Mouse (Mus musculus) heart, adult 11 months (tissue): ENCODE results near the gene Anapc5.

Source experiments
- DNase-seq: peaks from one replicate; pipeline ENCODE4 v3.0.0; 2022

The Anapc5 gene

DNA sequence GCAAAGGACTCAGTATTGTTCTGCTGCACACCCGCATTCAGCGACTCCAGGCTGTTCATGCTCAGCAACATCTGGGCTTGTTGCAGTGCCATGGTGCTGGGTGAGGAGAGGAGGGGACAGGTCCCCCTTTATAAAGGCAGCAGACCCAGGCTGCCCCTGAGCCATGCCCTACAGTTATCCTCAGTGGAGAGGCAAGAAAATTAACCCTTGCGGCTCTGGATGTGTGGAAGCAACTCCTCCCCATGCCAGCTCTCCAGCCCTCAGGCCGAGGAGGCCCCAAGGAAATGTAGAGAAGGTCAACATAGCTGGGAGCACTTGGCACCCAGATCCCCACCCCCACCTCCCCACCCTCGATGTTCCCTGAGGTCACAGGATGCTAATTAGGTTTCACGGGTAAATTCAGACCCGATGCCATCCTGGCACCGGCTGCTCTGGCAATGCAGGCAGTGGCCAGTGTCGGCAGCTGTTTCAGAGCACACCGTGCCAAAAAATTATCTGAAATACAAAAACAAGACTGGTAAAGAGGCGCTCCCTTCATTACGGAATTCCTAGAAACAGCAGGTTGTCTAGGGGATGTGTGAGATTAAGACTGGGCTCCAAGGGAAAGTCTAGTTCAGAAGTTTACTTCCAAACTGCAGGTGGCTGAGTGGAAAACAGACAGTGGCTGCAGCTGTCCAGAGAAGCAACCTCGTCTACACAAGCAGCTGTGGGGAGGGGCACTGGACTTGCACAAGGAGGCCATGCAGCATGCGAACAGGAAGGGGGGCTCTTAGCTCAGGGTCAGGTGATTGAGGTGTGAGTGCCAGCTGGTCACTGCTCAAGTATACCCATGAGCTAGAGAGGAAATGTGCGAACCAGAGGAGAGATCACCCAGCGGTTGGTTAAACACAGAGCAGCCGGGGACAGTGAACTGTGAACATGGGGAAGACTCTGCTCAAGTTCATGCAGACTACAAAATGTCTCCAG lies 21.5 kb downstream of the Anapc5 start:
- peak; percentile 90 for DNase-seq

DNA sequence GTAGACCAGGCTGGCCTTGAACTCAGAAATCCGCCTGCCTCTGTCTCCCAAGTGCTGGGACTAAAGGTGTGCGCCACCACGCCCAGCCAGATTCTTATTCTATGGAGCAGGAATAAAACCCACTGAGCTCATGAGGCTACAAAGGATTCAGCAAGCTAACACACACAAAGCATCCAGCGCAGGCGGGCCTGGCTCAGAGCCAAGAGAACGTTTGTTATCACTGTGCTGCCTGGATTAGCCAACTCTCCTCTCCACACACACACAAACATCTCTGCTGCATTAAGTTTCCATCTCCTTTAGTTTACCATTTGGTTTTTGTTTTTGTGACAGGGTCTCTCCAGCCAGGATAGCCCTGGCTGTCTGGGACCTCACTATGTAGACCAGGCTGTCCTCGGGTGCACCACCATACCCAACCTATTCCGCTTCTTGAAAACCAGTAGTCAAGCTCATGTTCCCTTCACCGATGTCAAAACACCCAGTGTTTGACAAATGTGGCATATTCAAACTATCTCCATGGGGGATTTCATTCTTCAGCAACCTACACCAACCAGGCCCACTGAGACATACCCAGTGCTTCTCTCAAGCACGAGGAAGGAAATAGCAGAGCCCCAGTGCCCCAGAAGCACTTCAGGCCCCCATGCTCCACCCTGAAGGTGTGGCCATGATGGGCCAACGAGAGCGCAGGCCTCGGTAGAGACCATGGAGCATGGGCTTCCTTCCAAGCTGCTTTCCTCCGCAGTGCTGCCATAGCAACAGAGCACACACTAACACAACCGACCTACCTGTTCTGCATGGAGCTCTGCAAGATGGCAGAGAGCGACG lies 22.4 kb downstream of the Anapc5 start:
- peak; percentile 96 for DNase-seq

DNA sequence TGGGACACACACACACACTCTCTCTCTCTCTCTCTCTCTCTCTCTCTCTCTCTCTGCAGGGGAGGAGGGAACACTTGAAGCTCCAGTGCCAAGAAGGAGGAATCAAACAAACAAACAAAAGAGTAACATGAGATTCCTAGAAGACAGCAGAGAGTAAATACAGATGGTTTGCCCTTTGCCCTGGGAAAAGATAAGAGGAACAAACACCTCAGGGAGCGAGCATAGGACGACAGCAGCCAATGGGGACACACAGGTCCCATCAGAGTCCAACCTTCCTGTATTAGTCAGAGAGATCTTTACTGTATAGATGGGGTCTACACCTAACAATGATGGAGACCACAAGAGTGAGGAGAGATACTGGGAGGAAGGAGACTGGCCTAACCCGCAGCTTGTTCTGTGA lies 23.3 kb downstream of the Anapc5 start:
- DNase-seq: no peak

DNA sequence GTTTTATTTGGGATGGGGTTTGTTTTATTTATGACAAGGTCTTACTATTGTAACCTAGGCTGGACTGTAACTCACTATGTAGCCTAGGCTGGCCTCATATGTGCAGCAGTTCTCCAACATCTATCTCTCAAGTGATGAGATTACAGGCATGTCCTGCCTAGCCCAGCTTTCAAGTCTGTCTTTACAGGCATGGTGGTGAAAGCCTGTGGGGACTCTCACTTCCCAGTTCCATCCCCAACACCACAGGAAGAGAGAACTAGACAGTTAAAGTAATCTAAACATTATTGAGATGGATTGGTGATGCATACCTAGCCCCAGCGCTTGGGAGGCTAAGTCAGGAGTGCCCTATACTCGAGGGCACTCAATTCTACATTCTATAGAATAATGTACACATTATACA lies 32.4 kb downstream of the Anapc5 start:
- DNase-seq: no peak

DNA sequence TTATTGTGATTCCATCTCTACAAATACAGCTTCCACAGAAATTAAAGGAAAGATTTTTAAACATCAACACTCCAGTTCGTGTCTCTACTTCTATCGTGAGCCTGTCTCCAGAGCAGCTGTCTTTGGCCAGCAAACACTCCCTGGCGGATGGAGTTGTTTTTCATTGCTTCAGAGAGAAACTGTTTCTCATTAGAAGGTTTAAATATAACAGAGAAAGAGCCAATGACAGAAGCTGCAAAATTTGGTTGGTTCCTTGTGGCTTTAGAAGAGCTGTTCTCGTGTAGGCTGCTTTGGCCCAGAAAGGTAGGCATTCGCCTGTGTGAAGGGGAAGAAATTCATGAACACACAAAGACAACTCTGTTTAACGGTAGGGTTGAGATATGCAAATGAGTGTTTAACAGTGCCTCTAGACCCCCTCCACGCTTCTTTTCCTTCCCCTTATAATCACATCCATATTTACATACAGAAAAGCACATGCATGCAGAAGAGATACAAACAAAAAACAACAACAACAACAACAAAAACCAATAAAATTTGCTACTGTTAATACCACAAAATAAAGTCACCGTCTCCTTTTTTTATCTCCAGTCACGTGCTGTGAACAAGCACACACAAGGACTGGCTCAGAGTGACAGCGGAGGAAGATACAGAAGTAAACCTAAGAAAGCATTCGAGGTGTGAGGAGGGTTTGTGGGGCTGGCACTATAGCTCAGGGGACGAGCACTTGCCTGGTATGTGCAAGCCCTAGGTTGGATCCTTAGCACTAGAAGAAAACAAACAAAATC lies 34.9 kb downstream of the Anapc5 start:
- DNase-seq: no peak

DNA sequence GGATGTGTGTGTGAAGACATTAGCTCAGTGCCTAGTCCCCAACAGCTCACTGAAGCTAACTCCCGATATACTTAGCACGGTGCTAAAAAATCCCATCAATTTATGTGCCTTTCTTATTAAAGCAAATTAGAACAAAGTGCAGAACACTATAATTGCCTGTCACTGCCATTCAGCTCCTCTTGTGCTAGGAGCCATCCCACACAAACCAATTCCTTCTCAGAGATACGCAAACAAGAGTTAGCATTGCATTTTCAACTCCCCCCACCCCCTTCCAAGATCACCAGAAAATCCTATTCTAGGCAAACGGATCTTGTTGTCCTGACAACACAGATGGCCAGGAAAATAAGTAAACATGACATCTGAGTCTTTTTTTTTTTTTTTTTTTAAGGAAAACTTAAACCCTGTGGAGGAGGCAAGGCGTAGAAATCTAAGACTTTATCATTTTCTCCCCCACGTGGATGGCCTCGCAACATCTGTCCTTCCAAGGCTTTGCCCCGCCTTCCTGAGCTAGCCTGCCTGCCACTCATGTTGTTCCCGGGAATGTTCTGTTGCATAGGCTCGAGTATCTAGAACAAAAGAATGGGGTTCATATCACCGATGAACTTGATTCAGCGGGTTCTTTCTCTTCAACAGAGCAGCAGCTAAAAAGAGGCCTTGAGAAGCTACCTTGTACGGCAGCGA lies 37.3 kb downstream of the Anapc5 start:
- no peak for DNase-seq

DNA sequence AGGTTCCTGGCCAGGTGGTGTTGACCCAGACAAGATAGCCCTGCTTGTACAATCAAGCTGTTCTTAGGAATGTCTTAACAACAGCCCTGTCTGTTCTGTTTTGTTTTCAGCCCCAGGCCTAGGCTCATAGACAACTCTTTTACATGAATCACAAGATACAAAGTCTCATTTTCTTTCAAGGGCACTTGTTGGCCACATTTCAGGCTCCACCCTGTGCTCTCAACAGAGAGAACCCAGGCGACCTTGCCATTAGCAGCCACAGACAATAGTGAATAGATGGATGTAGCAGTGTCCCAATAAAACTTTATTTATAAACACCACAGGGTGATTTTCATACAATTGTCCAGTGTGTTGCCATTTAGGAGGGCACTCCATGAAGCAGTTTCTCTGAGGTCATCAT lies 39.1 kb downstream of the Anapc5 start:
- no peak for DNase-seq

DNA sequence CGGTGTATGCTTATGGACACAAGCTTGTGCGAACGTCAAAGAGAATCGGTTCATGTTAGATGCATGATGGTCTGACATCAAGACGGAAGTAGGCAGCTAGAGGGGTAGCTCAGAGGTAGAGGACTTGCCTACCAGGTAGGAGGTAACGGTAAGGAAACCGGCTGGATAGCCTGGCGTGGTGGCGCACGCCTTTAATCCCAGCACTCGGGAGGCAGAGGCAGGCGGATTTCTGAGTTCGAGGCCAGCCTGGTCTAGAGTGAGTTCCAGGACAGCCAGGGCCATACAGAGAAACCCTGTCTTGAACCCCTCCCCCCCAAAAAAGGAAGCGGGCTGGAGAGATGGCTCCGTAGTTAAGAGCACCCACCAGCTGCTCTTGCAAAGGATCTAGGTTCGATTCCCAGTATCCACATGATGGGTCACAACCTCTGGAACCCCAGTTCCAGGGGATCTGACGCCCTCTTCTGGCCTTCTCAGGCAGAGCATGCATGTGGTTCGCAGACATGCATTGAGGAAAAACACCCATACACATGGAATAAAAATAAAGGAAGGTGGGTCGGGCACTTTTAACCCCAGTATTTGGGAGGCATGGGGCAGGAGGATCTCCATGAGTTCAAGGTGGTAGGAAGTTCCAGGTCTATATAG lies 40.2 kb downstream of the Anapc5 start:
- DNase-seq: peak; percentile 92

DNA sequence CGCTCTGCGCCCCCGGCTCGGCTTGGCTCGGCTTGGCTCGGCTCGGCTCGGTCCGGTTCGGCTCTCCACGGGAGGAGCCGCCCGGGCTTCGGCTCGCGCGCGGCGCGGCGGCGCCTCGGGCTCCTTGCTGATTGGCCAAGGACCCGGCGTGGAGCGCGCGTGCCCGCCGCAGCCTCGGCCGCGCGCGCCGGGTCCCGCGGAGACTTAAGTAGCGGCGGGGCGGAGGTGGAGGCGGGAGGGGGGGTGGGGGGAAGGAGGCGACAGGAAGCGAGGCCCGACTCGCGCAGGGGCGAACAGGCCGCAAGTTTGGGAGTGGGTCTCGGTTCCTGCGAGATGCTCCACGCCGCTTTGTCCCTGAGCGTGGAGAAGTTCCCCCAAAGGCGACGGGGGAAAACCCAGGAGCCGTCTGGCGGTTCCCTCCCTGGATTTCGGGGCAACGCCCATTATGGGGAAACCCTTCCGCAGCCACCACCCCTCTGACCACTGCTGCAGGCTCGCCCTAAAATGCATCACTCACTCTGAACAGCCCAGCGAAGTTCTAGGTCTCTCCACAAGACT lies 41.8 kb downstream of the Anapc5 start, which contains the start of gene Camkk2:
Gene Camkk2, minus strand, starts transcription at position 133 of the 558 bp plus-strand sequence.
- peak; percentile 99 for DNase-seq

DNA sequence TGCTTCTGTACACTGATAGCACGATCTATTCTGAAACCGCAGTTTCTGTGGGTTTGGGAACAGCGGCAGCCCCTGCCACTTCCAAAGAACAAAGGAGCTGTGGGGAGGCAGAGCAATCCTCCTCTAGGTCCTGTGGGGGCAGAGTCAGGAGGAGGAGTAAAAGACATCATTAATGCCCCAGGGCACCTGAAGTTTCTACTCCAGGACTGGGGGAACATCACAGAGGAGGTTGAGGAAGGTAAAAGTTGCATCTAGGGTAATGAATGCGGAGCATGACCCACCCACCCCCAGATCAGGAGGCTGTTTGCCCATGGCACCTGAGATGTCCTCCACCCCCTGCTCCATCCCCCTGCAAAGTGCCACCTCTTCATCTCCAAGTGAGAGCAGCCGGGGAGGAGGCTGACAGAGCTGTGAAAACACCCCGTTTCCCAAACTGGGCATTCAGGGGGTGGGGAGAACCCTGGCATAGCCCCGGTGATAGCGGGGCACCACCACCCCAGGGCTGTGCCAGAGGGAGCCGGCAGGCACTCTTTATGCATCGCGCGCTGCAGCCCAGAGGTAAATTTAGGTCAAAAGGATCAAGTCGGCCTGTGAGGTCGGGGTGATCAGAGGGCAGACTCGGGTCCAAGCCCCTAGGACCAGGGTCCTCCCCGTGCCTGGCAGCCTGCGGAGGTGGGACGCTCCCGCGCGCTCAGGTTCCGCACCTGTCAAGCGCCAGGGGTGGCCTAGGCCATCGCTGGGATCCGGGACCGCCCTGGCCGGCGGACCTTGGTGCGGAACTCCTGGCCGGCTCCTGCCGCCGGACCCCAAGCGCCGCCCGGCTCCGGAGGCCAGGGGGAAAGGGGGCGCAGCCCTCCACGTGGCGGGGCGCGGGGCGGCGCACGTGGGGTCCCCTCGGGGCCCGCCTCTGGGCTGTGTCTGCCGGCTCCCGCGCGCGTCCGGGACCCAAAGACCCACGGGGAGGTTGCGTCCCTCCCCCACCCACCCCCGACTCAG lies 42.6 kb downstream of the Anapc5 start:
- DNase-seq: peak; percentile 96

DNA sequence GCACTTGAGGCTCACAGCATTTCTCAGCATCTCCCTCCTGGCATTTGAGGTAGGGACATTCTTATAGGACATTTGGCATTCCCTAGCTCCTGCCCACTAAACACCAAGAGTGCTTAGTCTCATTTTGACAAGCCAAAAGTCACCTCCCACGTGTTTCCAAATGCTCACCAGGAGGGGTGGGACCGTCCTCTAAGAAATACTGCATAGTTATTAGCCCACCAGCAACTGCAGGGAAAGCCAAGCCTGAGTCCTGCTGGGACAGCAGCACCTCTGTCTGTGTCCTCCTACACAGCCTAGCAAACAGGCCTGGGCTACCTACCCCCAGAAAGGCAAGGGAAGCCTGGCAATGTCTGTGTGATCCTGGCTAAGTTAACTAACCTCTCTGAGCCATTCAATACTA lies 43.8 kb downstream of the Anapc5 start:
- DNase-seq: no peak

DNA sequence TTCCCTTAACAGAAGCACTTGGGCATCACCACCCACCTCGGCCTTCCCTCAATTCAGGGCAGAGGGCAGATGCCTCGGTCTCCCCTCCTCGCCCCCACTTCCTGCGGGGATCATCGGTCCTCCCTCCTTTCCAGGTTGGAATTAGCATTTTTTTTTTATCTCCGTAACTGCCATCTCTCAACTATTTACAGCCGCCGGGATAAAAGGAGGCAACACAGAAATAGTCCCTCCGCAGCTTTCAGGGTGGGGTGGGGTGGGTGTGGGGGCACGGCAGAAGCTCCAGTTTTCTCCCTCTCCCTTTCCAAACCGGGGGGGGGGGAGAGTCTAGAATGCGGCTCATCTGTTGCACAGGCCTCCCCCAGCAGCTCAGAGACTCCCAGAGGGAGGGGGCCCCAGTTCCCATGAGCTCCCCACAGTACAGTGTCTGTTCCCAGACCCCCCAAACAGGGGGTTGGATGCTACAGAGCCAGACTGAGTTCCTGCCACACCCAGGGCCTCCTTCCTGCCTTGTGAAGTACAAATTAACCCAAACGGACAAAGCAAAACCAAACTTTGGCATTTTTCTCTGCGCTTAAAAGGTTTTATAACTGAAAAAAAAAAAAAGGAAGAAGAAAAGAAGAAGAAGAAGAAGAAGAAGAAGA lies 45.4 kb downstream of the Anapc5 start:
- DNase-seq: no peak

DNA sequence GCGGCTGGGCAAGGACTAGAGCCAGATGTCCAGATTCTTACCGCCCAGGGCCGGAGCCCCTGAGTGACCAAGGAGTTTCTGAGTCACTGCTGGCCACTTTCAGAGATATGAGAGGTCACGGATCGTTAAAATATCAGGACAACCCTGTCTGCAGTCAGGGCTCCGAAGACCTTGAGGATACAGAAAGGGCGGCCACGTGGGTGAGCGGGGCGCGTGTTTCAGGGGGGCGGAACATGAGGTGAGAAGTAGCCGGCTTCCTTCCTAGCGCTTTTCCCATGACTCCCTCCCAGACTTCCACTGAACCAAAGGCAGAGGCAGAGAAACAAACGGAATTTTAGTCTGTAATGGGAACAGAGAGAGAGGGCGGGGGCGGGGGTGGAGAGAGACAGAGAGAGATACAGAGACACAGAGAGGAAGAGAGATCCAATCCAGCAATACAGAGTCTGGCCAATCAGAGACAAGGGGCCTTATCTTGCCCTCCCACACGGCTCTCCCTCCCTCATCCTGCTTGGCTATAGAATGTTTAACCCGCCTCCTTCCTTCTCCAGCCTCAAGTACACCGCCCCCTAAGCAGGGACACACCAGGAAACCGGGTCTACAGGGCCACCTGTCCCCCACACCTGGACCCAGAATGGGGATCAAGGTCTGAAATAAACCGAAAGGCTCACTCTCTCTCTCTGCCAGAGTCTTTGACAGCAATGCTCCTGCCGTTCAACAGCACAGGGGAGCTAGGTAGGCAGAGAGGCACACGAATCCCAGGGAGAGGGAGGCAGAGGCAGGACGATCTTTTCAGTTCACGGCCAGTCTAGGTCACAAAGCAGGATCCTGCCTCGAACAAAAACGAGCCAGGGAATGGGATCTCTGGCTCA lies 46.2 kb downstream of the Anapc5 start:
- DNase-seq: peak; percentile 96

DNA sequence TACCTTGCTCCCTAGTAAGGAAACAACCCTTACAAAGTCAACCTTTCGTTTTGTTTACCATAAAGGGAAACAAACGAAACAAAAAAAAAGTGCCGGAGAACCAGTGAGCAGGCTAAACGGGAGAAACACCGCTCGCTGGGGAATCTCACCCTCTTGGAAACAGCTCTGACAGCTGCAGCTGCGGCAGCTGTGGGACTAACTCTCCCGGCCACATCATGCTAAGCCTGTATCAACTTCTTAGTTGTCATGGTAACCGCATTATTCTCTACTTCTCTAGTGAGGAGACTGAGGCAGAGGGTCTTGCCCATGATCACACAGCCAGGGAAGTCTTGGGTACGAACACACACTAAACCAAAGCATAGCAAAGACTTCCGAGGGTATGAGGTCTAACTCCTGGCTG lies 47.4 kb downstream of the Anapc5 start:
- no peak for DNase-seq

DNA sequence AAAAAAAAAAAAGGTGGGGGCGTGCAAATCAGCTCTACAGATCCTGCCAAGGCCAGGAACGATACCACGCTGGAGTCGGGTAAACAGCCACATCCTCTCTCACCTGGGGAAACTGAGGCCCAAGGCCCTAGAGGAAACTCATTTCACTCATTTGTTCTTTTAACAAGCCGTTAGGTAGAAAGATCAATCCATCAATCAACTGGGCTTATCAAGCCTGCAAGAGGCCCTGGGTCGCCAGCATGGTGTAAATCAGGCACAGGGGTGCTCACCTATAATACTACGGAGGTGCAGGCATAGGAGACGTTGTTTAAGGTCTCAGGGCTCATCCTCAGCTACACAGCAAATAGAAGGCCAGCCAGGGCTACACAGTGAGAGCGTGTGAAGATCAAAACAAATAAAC lies 49.7 kb downstream of the Anapc5 start:
- DNase-seq: peak; percentile 92

DNA sequence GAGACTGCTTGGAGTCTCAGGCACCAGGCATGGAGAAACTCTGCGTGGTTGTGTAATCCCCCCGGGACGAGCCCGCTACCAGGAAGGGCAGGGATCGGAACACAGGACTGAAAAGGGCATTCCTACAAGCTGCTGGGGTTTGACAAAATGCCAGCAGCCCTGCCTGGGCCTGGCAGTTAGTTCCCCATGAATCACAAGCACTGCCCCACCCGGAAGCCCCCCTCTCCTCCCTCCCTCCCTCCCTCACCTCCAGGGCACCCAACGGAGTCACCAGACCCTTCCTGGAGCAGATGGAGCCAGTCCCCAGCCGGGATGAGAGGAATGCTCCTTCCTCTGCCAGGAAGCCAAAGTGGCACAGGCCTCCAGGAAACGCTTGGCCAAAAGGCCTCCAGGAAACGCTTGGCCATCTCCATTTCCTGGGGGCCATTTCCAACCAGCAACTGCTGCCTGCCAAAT lies 50.3 kb downstream of the Anapc5 start:
- DNase-seq: peak; percentile 99

DNA sequence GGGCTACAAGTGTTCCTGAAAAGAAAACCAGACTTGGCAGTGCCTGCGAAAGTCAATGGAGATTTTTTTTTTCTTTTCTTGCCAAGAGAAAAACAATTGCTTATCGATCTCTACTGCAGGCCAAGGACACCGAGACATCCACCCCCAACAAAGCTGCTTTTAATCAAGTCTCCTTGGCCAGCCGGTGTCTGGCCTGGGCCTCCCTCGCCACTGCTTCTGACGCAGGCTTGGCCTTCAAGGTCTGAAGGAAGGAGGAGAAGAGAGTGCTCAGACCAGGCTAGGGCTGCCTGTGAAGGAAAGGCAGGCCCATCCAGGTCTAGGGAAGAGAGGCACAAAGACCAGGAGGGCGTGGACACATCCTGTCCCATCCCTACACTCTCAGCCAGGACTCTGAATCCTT lies 50.8 kb downstream of the Anapc5 start:
- DNase-seq: peak; percentile 98

DNA sequence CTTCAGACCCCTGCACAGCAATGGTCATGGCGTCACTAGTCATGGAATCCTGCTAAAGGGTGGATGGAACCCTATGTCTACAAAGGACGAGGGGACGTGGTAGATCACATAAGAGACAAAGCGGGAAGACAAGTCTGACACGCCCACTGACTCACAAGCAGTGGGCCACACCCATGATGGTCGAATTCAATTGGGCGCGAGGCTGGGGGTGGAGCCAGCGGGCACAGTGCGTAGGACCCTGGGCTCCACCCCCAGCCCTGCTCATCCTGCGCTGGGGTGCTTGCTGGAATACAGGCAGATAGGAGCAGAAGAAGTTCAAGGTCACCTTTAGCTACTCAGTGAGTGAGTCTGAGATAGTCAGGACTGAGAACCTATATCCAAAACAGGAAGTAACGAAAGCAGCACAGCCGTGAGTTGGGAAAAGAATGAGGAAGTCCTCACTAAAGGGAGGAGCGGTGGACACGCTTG lies 52.0 kb downstream of the Anapc5 start:
- peak; percentile 96 for DNase-seq
